Mouse (Mus musculus) heart, embryonic 14.5 days (tissue): ENCODE results near the gene Frmpd4. TPM values are rescaled to one million over a fixed set of nuclear protein-coding genes. Genes with fewer than 3 reads are reported as not detected.

Source experiments
- ATAC-seq: fragments of 200-750 bp; cut with Nextera tagmentation; 2 replicates; pipeline ENCODE4 v1.8.0; 2017; ENCODE audit warnings: low read depth, moderate TSS enrichment; ENCODE audit not compliant: insufficient number of reproducible peaks, insufficient read depth, low FRiP score
- H3K27ac ChIP-seq, 2 experiments: fragments of 200-500 bp in 1 of 2; fragments of 300-500 bp in 1 of 2; sonication (generic) in 1 of 2; replicated peaks in 1 of 2; 2 replicates each; pipeline ENCODE4 v1.5.1; 2012 to 2014; ENCODE audit warnings: low read depth in 2 of 2, low read length in 2 of 2, control low read depth in 1 of 2, mild to moderate bottlenecking in 1 of 2, mixed read lengths in 1 of 2; ENCODE audit not compliant: control insufficient read depth in 1 of 2, insufficient read depth in 1 of 2
- H3K27me3 ChIP-seq: fragments of 300-500 bp; sonication (generic); 2 replicates; pipeline ENCODE4 v1.6.1; 2014; ENCODE audit warnings: mild to moderate bottlenecking, low read length, control low read depth; ENCODE audit not compliant: control insufficient read depth, insufficient read depth
- H3K36me3 ChIP-seq: fragments of 300-500 bp; sonication (generic); 2 replicates; pipeline ENCODE4 v1.6.1; 2014; ENCODE audit warnings: mild to moderate bottlenecking, control low read depth, low read length, mixed read lengths; ENCODE audit not compliant: control insufficient read depth, insufficient read depth
- H3K4me1 ChIP-seq, 2 experiments: fragments of 200-500 bp in 1 of 2; fragments of 300-500 bp in 1 of 2; sonication (generic) in 1 of 2; 2 replicates each; pipeline ENCODE4 v1.6.1; 2012 to 2014; ENCODE audit warnings: low read length in 2 of 2, control low read depth in 1 of 2, mixed read lengths in 1 of 2; ENCODE audit not compliant: control insufficient read depth in 2 of 2, insufficient read depth in 2 of 2
- H3K4me2 ChIP-seq: fragments of 300-500 bp; sonication (generic); 2 replicates; pipeline ENCODE4 v1.6.1; 2014; ENCODE audit warnings: mild to moderate bottlenecking, low read length
- H3K4me3 ChIP-seq, 2 experiments: fragments of 200-500 bp in 1 of 2; fragments of 300-500 bp in 1 of 2; sonication (generic) in 1 of 2; 2 replicates each; pipeline ENCODE4 v1.5.1; 2012 to 2014; ENCODE audit warnings: low read length in 2 of 2, mild to moderate bottlenecking in 2 of 2, control low read depth in 1 of 2, low read depth in 1 of 2, moderate library complexity in 1 of 2; ENCODE audit not compliant: control insufficient read depth in 1 of 2, insufficient read depth in 1 of 2
- H3K9ac ChIP-seq: fragments of 300-500 bp; sonication (generic); 2 replicates; pipeline ENCODE4 v1.6.1; 2014; ENCODE audit warnings: mild to moderate bottlenecking, low read length
- H3K9me3 ChIP-seq: fragments of 300-500 bp; sonication (generic); 2 replicates; pipeline ENCODE4 v1.6.1; 2016; ENCODE audit warnings: low read length, control low read depth; ENCODE audit not compliant: control insufficient read depth
- WGBS: fragments of 180-500 bp; shearing (Covaris S2); extraction: QIAGEN DNeasy Blood & Tissue Kit; methylation state at CpG from one replicate; pipeline ENCODE4 v1.1.7; 2014; 5-methylcytosine and 5-hydroxymethylcytosine counted together
- polyA plus RNA-seq: library from polyadenylated mRNA; unstranded; fragments of >200 nt; fragmentation: Nextera tagmentation; extraction: Ambion mirVana; gene quantifications from 2 replicates; pipeline ENCODE4 v1.2.1, GENCODE M21; 2014

The Frmpd4 gene
- polyA plus RNA-seq, 1 experiment from 2014 or later = not detected

GRCm38 (mm10) chrX:167523151-167523550 lies 1053.9 kb downstream of the Frmpd4 start:
- Histone ChIP-seq H3K27ac (no peak overlapping the region), H3K36me3 (no peaks in the 10 kb centered on the region), H3K4me3 (no peak overlapping the region), H3K4me2 (no peak overlapping the region), H3K9ac (no peak overlapping the region), H3K27me3 (no peaks in the 10 kb centered on the region), H3K4me1 (no peaks in the 10 kb centered on the region), H3K9me3 (no peaks in the 10 kb centered on the region)
- 70% methylated on average over 3 of the region's 3 CpGs for WGBS
- ATAC-seq = no peak

DNA sequence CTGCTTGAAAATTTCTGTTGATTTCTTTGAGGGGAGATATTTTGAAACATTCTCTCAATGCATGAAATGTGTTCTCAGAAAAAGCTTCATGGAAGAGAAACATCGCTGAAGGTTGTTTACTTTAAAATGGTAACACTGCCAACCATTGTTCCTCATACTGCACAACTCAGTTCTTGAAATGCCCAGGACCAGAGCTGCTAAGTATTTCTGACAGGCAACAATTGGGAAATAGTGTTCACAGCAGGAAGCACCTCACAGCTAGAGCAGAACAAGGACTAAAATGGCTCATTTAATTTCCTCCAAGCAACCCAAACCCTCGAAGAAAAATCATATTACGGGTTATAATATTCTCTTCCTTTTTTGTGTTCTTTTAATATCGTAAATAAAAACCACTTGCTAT lies 1054.5 kb downstream of the Frmpd4 start:
- H3K4me2 ChIP-seq = no peak overlapping the region
- no peaks in the 10 kb centered on the region for H3K27me3 ChIP-seq
- H3K9me3 ChIP-seq = no peaks in the 10 kb centered on the region
- ATAC-seq = no peak
- no peak overlapping the region for H3K9ac ChIP-seq
- H3K36me3 ChIP-seq = no peaks in the 10 kb centered on the region
- 72% methylated on average over 4 of the region's 4 CpGs for WGBS
- H3K4me1 ChIP-seq = no peaks in the 10 kb centered on the region
- no peak overlapping the region for H3K4me3 ChIP-seq
- H3K27ac ChIP-seq = no peak overlapping the region

GRCm38 (mm10) chrX:167518440-167518839 lies 1058.6 kb downstream of the Frmpd4 start:
- H3K4me2 ChIP-seq = no peak overlapping the region
- H3K9me3 ChIP-seq = no peaks in the 10 kb centered on the region
- no peak overlapping the region for H3K9ac ChIP-seq
- H3K36me3 ChIP-seq = no peaks in the 10 kb centered on the region
- H3K4me1 ChIP-seq = no peaks in the 10 kb centered on the region
- H3K27me3 ChIP-seq = no peaks in the 10 kb centered on the region
- no peak for ATAC-seq
- H3K27ac ChIP-seq = no peak overlapping the region
- no peak overlapping the region for H3K4me3 ChIP-seq
- WGBS = 86% methylated on average over 2 of the region's 2 CpGs

DNA sequence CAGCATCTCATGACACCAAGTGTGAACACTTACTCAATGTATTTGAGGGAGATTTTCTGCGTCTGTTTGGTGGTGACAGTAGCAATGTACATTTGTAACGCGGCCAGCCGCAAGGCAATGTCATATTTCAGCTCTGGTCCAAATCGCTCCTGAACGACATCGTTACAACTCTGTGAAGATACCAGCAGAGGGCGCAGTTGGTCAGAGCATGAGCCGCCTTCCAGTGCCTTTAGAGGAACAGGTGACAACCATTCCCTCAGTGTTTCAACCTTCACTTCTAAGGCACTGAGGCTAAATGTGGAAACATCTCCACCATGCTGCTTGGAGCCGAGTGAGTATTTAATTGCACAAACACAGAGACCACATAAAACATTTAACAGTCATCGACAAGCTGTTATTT lies 1079.3 kb downstream of the Frmpd4 start:
- Histone ChIP-seq H3K27ac (no peak overlapping the region), H3K9ac (no peak overlapping the region), H3K9me3 (no peaks in the 10 kb centered on the region), H3K36me3 (no peaks in the 10 kb centered on the region), H3K27me3 (no peaks in the 10 kb centered on the region), H3K4me2 (no peak overlapping the region), H3K4me1 (no peaks in the 10 kb centered on the region), H3K4me3 (no peak overlapping the region)
- WGBS = 29% methylated on average over 11 of the region's 11 CpGs
- ATAC-seq = no peak

- Histone ChIP-seq H3K4me2 (no peak overlapping the region), H3K4me3 (no peak overlapping the region), H3K27me3 (no peaks in the 10 kb centered on the region), H3K4me1 (no peaks in the 10 kb centered on the region), H3K36me3 (no peaks in the 10 kb centered on the region), H3K9ac (no peak overlapping the region), H3K27ac (no peak overlapping the region), H3K9me3 (no peaks in the 10 kb centered on the region)
- WGBS = 89% methylated on average over 1 of the region's 1 CpGs
- no peak for ATAC-seq
Observed at GRCm38 (mm10) chrX:167492265-167492664, 1084.8 kb downstream of the Frmpd4 start.

DNA sequence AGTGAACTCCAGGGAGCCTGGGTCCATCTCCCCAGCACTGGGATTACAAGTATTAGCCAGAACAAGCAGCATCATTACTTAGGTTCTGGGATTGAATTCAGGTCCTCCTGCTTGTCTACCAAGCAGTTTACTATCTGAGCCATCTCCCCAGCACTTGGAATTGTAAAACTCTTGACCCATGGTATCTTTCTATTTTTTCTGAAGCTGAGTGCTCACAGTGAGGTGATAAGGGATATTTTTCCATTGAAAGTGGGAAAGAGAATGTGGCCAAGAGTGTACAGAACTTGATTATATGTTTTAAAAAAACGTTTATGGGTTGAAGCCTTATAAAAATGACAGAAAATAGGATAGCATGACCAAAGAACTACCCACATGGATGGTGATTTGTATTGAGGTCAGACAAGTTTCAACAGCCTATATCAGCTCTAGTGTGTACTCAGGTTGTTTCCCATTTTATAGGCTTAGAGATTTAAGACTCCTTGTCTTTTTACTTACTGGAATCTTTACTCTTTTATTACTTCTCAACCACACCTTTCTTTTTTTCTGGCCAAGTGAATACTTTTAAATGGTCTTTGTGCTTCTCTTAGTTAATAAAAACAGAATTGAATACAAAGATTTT lies 1085.3 kb downstream of the Frmpd4 start:
- H3K4me3 ChIP-seq = no peak overlapping the region
- WGBS = 21% methylated on average over 1 of the region's 1 CpGs
- no peak overlapping the region for H3K27ac ChIP-seq
- no peaks in the 10 kb centered on the region for H3K9me3 ChIP-seq
- no peaks in the 10 kb centered on the region for H3K27me3 ChIP-seq
- H3K4me2 ChIP-seq = no peak overlapping the region
- H3K4me1 ChIP-seq = no peaks in the 10 kb centered on the region
- no peak overlapping the region for H3K9ac ChIP-seq
- ATAC-seq = no peak
- H3K36me3 ChIP-seq = no peaks in the 10 kb centered on the region

DNA sequence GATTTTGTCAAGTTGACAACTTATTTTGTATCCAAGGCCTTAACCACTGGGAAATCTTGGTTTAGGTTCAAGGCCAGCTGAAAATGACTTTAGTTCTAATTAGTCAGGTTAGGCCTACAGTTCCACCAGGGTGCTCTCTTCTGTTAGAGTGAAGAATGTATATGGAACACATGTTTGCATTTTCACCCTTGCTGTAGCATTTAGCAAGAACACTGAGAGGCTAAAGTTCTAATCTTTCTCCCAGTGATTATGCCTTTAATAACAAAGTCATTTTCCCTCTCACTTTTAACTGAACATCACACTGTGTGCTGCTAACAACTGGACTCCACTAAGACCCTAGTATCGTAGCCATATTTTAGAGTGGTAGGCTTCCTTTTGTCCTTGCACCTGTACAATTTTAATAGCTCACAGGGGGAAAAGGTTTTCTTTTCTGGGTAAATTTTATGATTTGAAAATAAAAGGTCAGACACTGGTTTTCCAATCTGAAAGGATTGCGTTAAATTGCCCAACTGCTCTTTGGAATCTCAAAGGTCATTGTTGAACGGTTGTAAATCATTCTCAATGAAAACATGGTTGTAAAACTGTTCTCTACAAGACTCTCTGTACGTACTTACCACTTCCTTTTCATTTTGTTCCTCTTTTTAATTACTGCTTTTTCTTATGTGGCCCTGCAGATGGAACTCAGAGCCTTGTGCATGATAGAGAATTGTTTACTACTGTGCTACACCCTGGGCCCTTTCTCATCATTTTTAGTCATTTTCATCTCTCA lies 1093.4 kb downstream of the Frmpd4 start:
- Histone ChIP-seq H3K9ac (no peak overlapping the region), H3K27ac (no peak overlapping the region), H3K27me3 (no peaks in the 10 kb centered on the region), H3K4me1 (no peaks in the 10 kb centered on the region), H3K36me3 (no peaks in the 10 kb centered on the region), H3K9me3 (no peaks in the 10 kb centered on the region), H3K4me2 (no peak overlapping the region), H3K4me3 (no peak overlapping the region)
- WGBS = 74% methylated on average over 4 of the region's 4 CpGs
- no peak for ATAC-seq

- 78% methylated on average over 6 of the region's 6 CpGs for WGBS
- ATAC-seq = no peak
Observed at GRCm38 (mm10) chrX:167477636-167478035, 1099.4 kb downstream of the Frmpd4 start.

More at GRCm38 (mm10) chrX:167477636-167478035, 1099.4 kb downstream of the Frmpd4 start:
- Histone ChIP-seq H3K4me1 (no peaks in the 10 kb centered on the region), H3K27ac (no peak overlapping the region), H3K36me3 (no peaks in the 10 kb centered on the region), H3K9ac (no peak overlapping the region), H3K9me3 (no peaks in the 10 kb centered on the region), H3K27me3 (no peaks in the 10 kb centered on the region), H3K4me3 (no peak overlapping the region), H3K4me2 (no peak overlapping the region)
